Mouse (Mus musculus) right cerebral cortex, postnatal 14 days (tissue): ENCODE data around the gene Naglu.
"Not testable (repeated sequence)": the region's sequence is repeated elsewhere in the genome, so short reads cannot be mapped to it uniquely, and the experiment has no call there.

Experiments
- DNase-seq: peaks from one replicate; pipeline ENCODE4 v3.0.0; 2022

Gene Naglu

GRCm38 (mm10) chr11:101085617-101086322 is 16.0 kb downstream of the Naglu start:
- DNase-seq: no peak

- no peak for DNase-seq
Measured at GRCm38 (mm10) chr11:101086323-101086674, 16.5 kb downstream of the Naglu start.

- DNase-seq: peak; percentile 91
Measured at GRCm38 (mm10) chr11:101086756-101087681, 17.2 kb downstream of the Naglu start, which contains the start of gene Mlx. Mlx (plus strand) TSS chr11:101087277.

GRCm38 (mm10) chr11:101087682-101088055 is 17.9 kb downstream of the Naglu start:
- no peak for DNase-seq

DNA sequence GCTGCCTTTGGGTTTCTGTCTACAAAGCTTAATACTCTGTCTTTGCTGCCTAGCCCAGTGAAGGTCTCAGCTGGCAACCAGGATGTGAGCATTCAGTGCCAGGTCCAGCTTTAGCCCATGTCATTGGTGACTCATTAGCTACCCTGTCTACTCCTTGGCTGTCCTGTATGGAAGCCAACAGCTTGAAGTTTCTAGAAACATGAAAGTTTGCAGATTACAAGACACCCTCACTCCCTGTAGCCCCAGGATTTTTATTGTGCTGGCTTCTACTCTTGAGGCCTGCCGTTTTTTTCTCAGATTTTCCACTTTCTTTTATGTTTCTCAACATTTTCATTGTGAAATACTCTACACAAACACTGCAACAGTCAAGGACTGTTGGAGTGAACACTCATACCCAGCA is 20.1 kb downstream of the Naglu start:
- no peak for DNase-seq

DNA sequence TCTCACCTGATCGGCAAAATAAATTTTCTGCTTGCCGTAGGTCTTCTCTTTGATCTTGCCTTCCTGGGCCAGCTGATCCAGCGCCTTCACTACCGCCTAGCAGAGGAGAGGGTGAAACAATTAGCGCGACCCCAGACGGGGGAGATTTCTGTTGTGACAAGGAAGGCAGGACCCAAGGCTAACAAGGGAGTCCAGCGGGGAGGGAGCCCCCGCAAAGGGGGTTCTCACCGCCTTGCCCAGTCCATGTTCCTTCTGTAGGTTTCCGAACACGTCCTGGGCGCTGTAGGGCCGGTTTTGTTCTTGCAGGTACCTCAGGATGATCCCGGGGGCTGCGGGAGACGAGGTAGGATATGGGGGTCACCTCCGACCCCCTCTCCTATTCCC is 25.1 kb downstream of the Naglu start:
- DNase-seq: no peak

- peak; percentile 93 for DNase-seq
Measured at GRCm38 (mm10) chr11:101095314-101096024, 25.7 kb downstream of the Naglu start, which contains the start of gene Psmc3ip. Psmc3ip (minus strand) TSS chr11:101095436.

- DNase-seq: no peak
Measured at GRCm38 (mm10) chr11:101098231-101098630, 28.4 kb downstream of the Naglu start.

DNA sequence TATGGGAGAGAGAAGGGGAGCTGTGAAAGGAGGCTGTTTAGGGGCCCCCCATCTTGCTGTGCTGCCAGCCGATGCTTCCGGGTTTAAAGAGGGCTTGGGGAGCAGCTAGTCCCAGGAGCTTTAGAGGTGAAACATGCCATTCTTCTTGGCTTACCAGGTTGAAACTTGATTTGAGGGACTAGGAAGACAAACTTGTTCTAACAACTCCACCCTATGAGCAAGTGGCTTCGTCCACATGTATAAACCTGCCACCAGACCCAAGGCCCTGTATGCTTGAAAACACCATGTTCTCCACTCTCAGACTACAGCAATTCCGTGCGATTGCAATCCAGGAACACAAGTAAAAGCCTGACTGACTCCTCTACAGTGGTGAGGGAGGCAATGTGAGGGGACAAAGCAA is 33.2 kb downstream of the Naglu start:
- no peak for DNase-seq

- no peak for DNase-seq
Measured at GRCm38 (mm10) chr11:101109351-101109750, 39.5 kb downstream of the Naglu start.

GRCm38 (mm10) chr11:101110708-101111107 is 40.9 kb downstream of the Naglu start:
- no peak for DNase-seq

DNA sequence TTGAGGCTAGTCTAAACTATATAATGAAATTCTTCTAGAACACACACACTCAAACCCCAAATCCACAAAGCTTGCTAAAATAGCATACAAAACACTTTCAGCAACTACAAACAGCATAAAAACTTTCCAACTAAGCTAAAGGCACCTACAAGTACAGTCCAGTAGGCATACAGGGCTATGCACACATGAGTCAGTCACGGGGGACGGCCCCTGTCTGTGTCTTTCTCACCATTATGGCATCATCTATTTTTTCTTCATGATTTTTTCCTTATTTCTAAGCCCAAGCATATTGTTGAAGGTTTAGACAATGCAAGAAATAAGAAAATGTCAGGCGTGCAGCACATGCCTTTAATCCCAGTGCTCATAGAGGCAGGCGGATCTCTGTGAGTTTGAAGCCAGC is 41.4 kb downstream of the Naglu start:
- no peak for DNase-seq

DNA sequence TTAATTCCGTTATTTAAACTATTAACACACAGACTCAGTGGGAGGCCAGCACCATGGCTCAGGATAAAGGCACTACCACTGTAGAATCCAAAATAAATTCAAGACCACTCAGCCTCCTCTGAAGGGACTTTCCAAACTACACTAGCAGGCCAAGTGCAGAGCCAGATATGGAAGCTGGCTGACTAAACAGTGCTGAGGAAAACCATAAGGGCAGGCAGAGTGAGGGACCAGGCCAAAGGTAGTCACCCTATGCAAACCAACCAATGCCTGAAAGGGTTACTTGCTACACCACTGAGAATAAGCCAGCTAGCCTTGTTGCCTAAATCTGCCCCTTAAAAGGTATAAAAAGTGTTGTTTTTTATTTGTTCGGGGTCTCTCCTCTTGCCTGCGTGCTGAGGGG is 42.4 kb downstream of the Naglu start:
- DNase-seq: no peak

GRCm38 (mm10) chr11:101115564-101115963 is 45.8 kb downstream of the Naglu start:
- no peak for DNase-seq

DNA sequence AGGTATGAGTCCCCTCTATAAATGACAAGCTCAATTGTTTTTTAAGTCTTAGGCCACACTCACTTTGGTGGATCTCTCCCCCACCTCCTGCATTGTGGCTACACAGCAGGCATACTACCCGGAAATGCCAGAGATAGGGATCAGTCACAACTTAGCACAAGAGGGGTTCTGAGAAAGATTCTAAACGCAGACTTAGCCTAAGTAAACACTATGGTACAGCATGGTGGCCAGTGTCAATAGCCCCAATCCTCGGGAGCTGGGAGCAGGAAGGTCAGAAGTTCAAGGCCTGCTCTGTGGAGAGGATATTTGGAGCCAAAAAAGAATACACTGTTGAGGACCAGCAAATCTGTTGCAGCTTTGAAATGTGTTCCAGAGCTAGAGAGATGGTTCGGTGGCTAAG is 48.3 kb downstream of the Naglu start:
- no peak for DNase-seq

- DNase-seq: no peak
Measured at GRCm38 (mm10) chr11:101119131-101119760, 49.4 kb downstream of the Naglu start.

- peak; percentile 100 for DNase-seq
Measured at GRCm38 (mm10) chr11:101119761-101120544, 50.1 kb downstream of the Naglu start, which contains the start of the genes Retreg3 and Tubg1. Retreg3 (minus strand) TSS chr11:101119893. Tubg1 (plus strand) TSS chr11:101119938.

GRCm38 (mm10) chr11:101120545-101121188 is 50.9 kb downstream of the Naglu start:
- no peak for DNase-seq

DNA sequence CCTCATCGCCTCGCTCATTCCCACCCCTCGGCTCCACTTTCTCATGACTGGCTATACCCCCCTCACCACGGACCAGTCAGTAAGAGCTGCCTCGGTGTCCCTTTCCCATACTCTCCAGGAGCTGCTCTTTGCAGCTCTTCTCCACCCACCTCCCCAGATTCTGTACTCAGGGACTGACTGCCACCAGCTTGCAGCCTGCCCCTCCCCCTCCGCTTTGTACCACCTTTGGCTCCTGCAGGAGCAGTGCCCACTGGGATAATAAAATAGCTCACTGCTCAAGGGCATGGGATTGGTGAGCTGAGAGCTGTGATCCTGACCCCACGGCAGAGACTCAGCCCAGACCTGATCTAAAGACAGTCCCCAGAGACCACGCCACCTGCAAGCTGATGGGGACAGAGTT is 54.7 kb downstream of the Naglu start:
- not testable (repeated sequence) for DNase-seq

- DNase-seq: not testable (repeated sequence)
Measured at GRCm38 (mm10) chr11:101125008-101125407, 55.2 kb downstream of the Naglu start.

DNA sequence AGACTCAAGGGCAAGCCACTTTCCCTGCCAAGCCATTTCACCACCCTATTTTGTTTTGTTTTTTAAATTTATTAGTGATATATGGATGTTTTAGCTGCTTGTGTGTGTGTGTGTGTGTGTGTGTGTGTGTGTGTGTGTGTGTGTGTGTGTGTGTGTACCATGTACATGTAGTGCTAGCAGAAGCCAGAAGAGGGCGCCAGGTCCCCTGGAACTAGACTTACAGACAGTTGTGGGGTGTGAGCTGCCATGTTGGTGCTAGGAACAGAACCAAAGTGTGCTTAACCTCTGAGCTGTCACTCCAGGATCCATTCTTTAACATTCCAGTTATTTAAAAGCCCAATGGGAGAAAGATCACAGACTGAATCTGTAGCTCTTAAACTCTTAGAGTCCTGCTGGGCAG is 57.3 kb downstream of the Naglu start:
- no peak for DNase-seq
